Mouse (Mus musculus) limb, embryonic 14.5 days (tissue): ENCODE results near the gene Gpld1. TPM values are rescaled to one million over a fixed set of nuclear protein-coding genes. Genes with fewer than 3 reads are reported as not detected.

Experiments used
- ATAC-seq: fragments of 200-750 bp; cut with Nextera tagmentation; 2 replicates; pipeline ENCODE4 v1.8.0; 2017; ENCODE audit warnings: low read depth, moderate number of reproducible peaks, moderate TSS enrichment; ENCODE audit not compliant: low FRiP score
- DNase-seq: peaks from one replicate; pipeline ENCODE4 v3.0.0-alpha.2; 2015; ENCODE audit warnings: low spot score
- H3K27ac ChIP-seq: fragments of 300-500 bp; sonication (generic); replicated peaks from 2 replicates; pipeline ENCODE4 v1.5.1; 2014; ENCODE audit warnings: low read depth, mild to moderate bottlenecking, low read length, moderate library complexity, mixed read lengths
- H3K27me3 ChIP-seq: fragments of 300-500 bp; sonication (generic); 2 replicates; pipeline ENCODE4 v1.6.1; 2014; ENCODE audit warnings: low read length, mixed read lengths; ENCODE audit not compliant: control insufficient read depth, insufficient read depth
- H3K36me3 ChIP-seq: fragments of 300-500 bp; sonication (generic); 2 replicates; pipeline ENCODE4 v1.6.1; 2014; ENCODE audit warnings: mild to moderate bottlenecking, low read length, moderate library complexity, mixed read lengths; ENCODE audit not compliant: control insufficient read depth, insufficient read depth
- H3K4me1 ChIP-seq: fragments of 300-500 bp; sonication (generic); 2 replicates; pipeline ENCODE4 v1.6.1; 2014; ENCODE audit warnings: antibody characterized with exemption, low read length, mixed read lengths; ENCODE audit not compliant: control insufficient read depth, insufficient read depth
- H3K4me2 ChIP-seq: fragments of 300-500 bp; sonication (generic); replicated peaks from 2 replicates; pipeline ENCODE4 v1.6.1; 2014; ENCODE audit warnings: low read depth, mild to moderate bottlenecking, low read length, moderate library complexity; ENCODE audit not compliant: severe bottlenecking
- H3K4me3 ChIP-seq: fragments of 300-500 bp; sonication (generic); replicated peaks from 2 replicates; pipeline ENCODE4 v1.5.1; 2014; ENCODE audit warnings: low read length
- H3K9ac ChIP-seq: fragments of 300-500 bp; sonication (generic); 2 replicates; pipeline ENCODE4 v1.6.1; 2014; ENCODE audit warnings: mild to moderate bottlenecking, low read depth, low read length, moderate library complexity; ENCODE audit not compliant: severe bottlenecking
- H3K9me3 ChIP-seq: fragments of 300-500 bp; sonication (generic); 2 replicates; pipeline ENCODE4 v1.6.1; 2016; ENCODE audit warnings: low read length; ENCODE audit not compliant: control insufficient read depth
- POLR2A ChIP-seq: fragments of 200-500 bp; IDR thresholded peaks from 2 replicates; pipeline ENCODE4 v1.8.0; 2012; ENCODE audit warnings: inconsistent platforms, mild to moderate bottlenecking, moderate library complexity, borderline replicate concordance; ENCODE audit not compliant: insufficient read depth, insufficient read length; ENCODE audit errors: extremely low read depth
- WGBS: fragments of 180-500 bp; shearing (Covaris S2); extraction: QIAGEN DNeasy Blood & Tissue Kit; methylation state at CpG from one replicate; pipeline ENCODE4 v1.1.7; 2014; 5-methylcytosine and 5-hydroxymethylcytosine counted together
- polyA plus RNA-seq, 2 experiments: library from polyadenylated mRNA; depleted of rRNA in 1 of 2; stranded (reverse) in 1 of 2; unstranded in 1 of 2; fragments of >200 nt; fragmentation: Nextera tagmentation in 1 of 2; extraction: Ambion mirVana in 1 of 2; gene quantifications; 2 replicates each; pipeline versions ENCODE4 v1.2.1 to v1.2.3; 2012 to 2014

Gpld1 gene
- polyA plus RNA-seq, 2 experiments: 2.4 to 3.5 TPM

DNA sequence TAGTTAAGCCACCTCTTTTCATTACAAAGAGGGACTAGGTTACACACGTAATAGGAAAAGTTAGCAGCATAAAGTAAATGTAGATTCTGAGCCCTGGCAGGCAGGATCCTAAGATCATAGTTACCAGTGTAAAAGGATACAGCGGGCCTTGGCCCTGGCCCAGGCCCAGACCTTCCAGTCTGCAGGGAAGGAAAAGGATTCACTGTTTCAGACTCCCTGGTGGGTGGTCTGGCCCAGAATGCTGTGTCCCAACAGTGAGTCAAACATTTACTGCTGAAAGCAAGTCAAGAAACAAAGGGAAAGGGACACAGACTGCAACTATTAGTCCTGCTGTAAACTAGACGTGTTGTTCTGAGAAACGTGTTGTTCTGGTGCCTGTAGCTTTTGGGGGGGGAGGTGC, 2.6 kb downstream of the Gpld1 start:
- TF ChIP-seq POLR2A: no peak
- no peaks in the 10 kb centered on the region for H3K36me3 ChIP-seq
- WGBS: 21% methylated on average over 4 of the region's 4 CpGs
- no peak overlapping the region for H3K9ac ChIP-seq
- H3K4me1 ChIP-seq: no peaks in the 10 kb centered on the region
- no peaks in the 10 kb centered on the region for H3K27me3 ChIP-seq
- ATAC-seq: no peak
- no peak overlapping the region for H3K27ac ChIP-seq
- no peaks in the 10 kb centered on the region for H3K9me3 ChIP-seq
- no peak overlapping the region for H3K4me2 ChIP-seq
- H3K4me3 ChIP-seq: no peak overlapping the region
- DNase-seq: no peak

DNA sequence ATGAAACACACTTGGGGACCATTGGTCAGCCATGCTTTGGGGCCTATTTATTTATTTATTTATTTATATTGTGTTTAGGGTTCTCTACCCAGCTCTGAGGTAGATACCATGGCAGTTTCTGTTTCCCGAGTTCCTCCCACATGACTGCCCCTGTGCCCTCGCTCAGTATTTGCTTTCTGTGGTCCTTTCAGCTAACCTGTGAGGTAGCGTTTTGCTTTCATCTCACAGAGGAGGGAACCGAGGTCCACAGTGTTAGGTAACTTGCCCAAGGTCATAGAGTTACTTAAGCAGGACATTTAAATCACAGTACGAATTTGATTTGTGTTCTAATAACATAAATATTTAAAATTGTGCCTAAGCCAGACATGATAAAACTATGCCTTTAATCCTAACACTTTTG, 4.2 kb downstream of the Gpld1 start:
- Histone ChIP-seq H3K27me3 (no peaks in the 10 kb centered on the region), H3K36me3 (no peaks in the 10 kb centered on the region), H3K4me2 (no peak overlapping the region), H3K9me3 (no peaks in the 10 kb centered on the region), H3K9ac (no peak overlapping the region), H3K4me1 (no peaks in the 10 kb centered on the region), H3K4me3 (no peak overlapping the region), H3K27ac (no peak overlapping the region)
- TF ChIP-seq POLR2A: no peak
- no peak for DNase-seq
- no peak for ATAC-seq
- WGBS: 82% methylated on average over 5 of the region's 5 CpGs

DNA sequence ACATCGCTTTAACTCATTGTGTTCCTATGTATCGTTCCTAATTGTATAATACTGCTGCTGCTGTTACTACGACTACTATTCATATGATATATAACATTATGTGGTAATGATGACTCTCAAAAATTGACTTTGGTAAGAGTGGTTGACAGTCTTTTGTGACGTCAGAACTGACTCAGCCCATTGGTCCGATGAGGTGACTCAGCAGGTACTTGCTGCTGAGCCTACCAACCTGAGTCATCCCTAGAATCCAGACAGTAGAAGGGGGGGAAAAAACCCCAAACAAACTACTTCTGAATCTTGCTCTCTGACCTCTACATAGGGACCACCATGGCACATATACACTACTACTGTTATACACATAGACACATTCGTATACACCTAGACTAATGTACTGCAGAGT, 5.9 kb downstream of the Gpld1 start:
- no peak for TF ChIP-seq POLR2A
- no peaks in the 10 kb centered on the region for H3K36me3 ChIP-seq
- H3K9me3 ChIP-seq: no peaks in the 10 kb centered on the region
- H3K4me2 ChIP-seq: no peak overlapping the region
- H3K4me1 ChIP-seq: no peaks in the 10 kb centered on the region
- no peaks in the 10 kb centered on the region for H3K27me3 ChIP-seq
- no peak overlapping the region for H3K9ac ChIP-seq
- H3K27ac ChIP-seq: no peak overlapping the region
- 88% methylated on average over 6 of the region's 6 CpGs for WGBS
- DNase-seq: no peak
- no peak overlapping the region for H3K4me3 ChIP-seq
- no peak for ATAC-seq

DNA sequence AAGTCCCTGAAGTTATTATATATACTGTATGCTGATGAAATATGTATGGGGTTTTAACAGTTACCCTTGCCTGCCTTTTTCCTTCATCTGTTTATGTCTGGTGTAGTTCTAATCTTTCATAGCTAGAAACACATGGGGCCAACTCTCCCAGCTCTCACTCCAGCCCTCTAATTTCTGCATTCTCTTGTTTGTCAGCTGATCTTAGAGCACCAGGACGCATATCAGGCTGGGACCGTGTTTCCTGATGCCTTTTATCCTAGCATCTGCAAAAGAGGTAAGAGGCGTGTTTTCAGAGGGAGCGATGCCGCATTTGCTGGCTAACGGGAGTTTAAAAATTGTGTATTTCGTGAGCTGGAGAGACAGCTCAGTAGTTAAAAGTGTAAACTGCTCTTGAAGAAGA, 9.7 kb downstream of the Gpld1 start:
- WGBS: 63% methylated on average over 7 of the region's 7 CpGs
- Histone ChIP-seq H3K4me2 (no peak overlapping the region), H3K9ac (no peak overlapping the region), H3K27me3 (no peaks in the 10 kb centered on the region), H3K4me3 (no peak overlapping the region), H3K36me3 (no peaks in the 10 kb centered on the region), H3K27ac (no peak overlapping the region), H3K4me1 (no peaks in the 10 kb centered on the region), H3K9me3 (no peaks in the 10 kb centered on the region)
- TF ChIP-seq POLR2A: no peak
- ATAC-seq (no peak), DNase-seq (no peak)

DNA sequence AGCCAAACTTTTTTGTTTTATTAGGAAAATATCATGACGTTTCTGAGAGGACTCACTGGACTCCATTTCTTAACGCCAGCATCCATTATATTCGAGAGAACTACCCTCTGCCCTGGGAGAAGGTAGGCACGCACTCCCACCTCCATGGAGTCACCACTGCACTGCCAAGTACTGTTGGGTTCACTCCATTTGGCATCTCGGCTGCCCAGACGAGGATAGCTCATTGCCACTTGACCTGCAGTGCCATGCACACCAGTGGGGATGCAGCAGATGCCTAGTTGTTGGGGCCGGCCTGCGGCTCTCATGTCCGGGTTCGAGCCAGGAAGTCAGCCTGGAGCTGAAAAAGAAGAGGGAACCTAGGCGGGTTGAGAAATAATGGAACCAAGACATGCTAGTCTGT, 12.1 kb downstream of the Gpld1 start:
- Histone ChIP-seq H3K4me1 (no peaks in the 10 kb centered on the region), H3K27ac (no peak overlapping the region), H3K27me3 (no peaks in the 10 kb centered on the region), H3K36me3 (no peaks in the 10 kb centered on the region), H3K4me3 (no peak overlapping the region), H3K9me3 (no peaks in the 10 kb centered on the region), H3K4me2 (no peak overlapping the region), H3K9ac (no peak overlapping the region)
- ATAC-seq (no peak), DNase-seq (no peak)
- WGBS: 27% methylated on average over 11 of the region's 11 CpGs
- no peak for TF ChIP-seq POLR2A

DNA sequence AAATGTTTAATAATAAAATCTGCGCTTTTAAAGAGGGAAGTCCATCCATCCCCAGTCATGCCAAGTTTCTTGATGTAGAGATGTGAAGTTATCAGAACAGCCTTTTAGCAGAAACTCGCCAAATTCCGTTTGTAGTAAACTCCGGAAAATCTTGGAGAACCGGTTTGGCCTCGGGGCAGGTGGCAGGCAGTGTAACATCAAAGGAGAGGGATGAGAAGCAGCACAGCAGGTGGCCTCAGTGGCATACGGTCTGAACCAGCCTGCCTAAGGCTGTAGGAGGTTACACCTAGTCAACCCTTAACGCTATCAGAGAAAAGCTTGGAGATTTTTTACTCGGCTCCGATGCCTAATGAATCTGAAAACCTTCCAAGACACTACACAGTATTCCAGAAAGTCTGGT, 12.5 kb downstream of the Gpld1 start:
- H3K27me3 ChIP-seq: no peaks in the 10 kb centered on the region
- H3K27ac ChIP-seq: no peak overlapping the region
- ATAC-seq (no peak), DNase-seq (peak; percentile 34)
- H3K4me1 ChIP-seq: no peaks in the 10 kb centered on the region
- H3K9ac ChIP-seq: no peak overlapping the region
- H3K4me3 ChIP-seq: no peak overlapping the region
- no peaks in the 10 kb centered on the region for H3K36me3 ChIP-seq
- WGBS: 4% methylated on average over 10 of the region's 10 CpGs
- no peaks in the 10 kb centered on the region for H3K9me3 ChIP-seq
- no peak overlapping the region for H3K4me2 ChIP-seq
- no peak for TF ChIP-seq POLR2A
